Mouse (Mus musculus): ENCODE data around the gene Gm6710.
"Not testable (repeated sequence)": the region's sequence is repeated elsewhere in the genome, so short reads cannot be mapped to it uniquely, and the experiment has no call there.

The Gm6710 gene

DNA sequence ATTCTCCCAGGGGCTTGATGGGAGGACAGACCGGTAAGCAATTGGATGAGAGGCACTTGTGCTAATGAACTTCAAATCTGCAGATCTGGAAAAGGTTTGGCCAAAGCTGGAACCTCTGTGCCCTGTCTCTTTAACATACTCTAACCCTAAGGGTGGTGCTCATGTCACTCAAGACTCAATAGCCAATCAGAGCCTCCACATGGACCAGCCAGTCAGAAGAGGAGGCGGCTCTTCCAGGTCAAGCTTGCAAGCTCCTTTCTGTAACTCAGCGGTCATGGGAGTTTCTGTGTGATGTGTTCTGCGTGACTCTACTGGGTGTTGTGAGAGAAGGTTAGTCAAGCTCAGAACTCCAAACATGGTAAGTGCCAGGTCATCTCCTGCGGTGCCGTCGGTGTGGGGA is at the start of gene Gm6710:
Gm6710 (plus strand) TSS at position 196 of the 400 bp plus-strand sequence.
- not testable (repeated sequence) for DNase-seq
